Mouse (Mus musculus) urinary bladder, adult 2 months (tissue): Measurements from ENCODE around the gene Ssbp2. TPM values are rescaled to one million over a fixed set of nuclear protein-coding genes. Genes with fewer than 3 reads are reported as not detected.

Source experiments
- DNase-seq: peaks from one replicate; pipeline ENCODE4 v3.0.0; 2022; ENCODE audit warnings: low spot score
- polyA plus RNA-seq: library from polyadenylated mRNA; depleted of rRNA; stranded (reverse); fragments of >200 nt; gene quantifications from 2 replicates; pipeline ENCODE4 v1.2.3, GENCODE M21; 2012; rRNA removed

Ssbp2 gene
- 74.8 and 92.7 TPM in 2 replicates for polyA plus RNA-seq

- no peak for DNase-seq
Observed at GRCm38 (mm10) chr13:91459896-91460620, at the start of gene Ssbp2. Gene Ssbp2 (plus strand): TSS chr13:91460283.

GRCm38 (mm10) chr13:91413752-91414503 lies 46.2 kb upstream of the Ssbp2 start:
- no peak for DNase-seq

GRCm38 (mm10) chr13:91415896-91416295 lies 44.2 kb upstream of the Ssbp2 start:
- no peak for DNase-seq

GRCm38 (mm10) chr13:91416698-91417097 lies 43.4 kb upstream of the Ssbp2 start:
- DNase-seq = no peak

- no peak for DNase-seq
Observed at GRCm38 (mm10) chr13:91421387-91421949, 38.6 kb upstream of the Ssbp2 start.

GRCm38 (mm10) chr13:91430867-91431266 lies 29.2 kb upstream of the Ssbp2 start:
- no peak for DNase-seq

GRCm38 (mm10) chr13:91431392-91432355 lies 28.4 kb upstream of the Ssbp2 start:
- DNase-seq = no peak

- DNase-seq = no peak
Observed at GRCm38 (mm10) chr13:91433021-91433420, 27.1 kb upstream of the Ssbp2 start.

GRCm38 (mm10) chr13:91437931-91438330 lies 22.2 kb upstream of the Ssbp2 start:
- no peak for DNase-seq

- DNase-seq = no peak
Observed at GRCm38 (mm10) chr13:91441476-91441875, 18.6 kb upstream of the Ssbp2 start.

- DNase-seq = no peak
Observed at GRCm38 (mm10) chr13:91446728-91447127, 13.4 kb upstream of the Ssbp2 start.

- no peak for DNase-seq
Observed at GRCm38 (mm10) chr13:91448936-91449335, 11.1 kb upstream of the Ssbp2 start.

- DNase-seq = no peak
Observed at GRCm38 (mm10) chr13:91451405-91452166, 8.5 kb upstream of the Ssbp2 start.

- DNase-seq = no peak
Observed at GRCm38 (mm10) chr13:91452269-91452668, 7.8 kb upstream of the Ssbp2 start.

GRCm38 (mm10) chr13:91453236-91453635 lies 6.8 kb upstream of the Ssbp2 start:
- no peak for DNase-seq

GRCm38 (mm10) chr13:91456041-91456440 lies 4.0 kb upstream of the Ssbp2 start:
- DNase-seq = no peak

- DNase-seq = no peak
Observed at GRCm38 (mm10) chr13:91456735-91457134, 3.3 kb upstream of the Ssbp2 start.

- DNase-seq = no peak
Observed at GRCm38 (mm10) chr13:91457974-91458373, 2.1 kb upstream of the Ssbp2 start.

GRCm38 (mm10) chr13:91459489-91459888 lies 594 bp upstream of the Ssbp2 start:
- no peak for DNase-seq

- peak; percentile 97 for DNase-seq
Observed at GRCm38 (mm10) chr13:91460621-91461284, 670 bp downstream of the Ssbp2 start.
